Mouse (Mus musculus) mesoderm, embryonic 11.5 days (tissue): ENCODE results near the gene Srd5a3.
"Not testable (repeated sequence)": the region's sequence is repeated elsewhere in the genome, so short reads cannot be mapped to it uniquely, and the experiment has no call there.

Experiments used
- DNase-seq: peaks from one replicate; pipeline ENCODE4 v3.0.0-alpha.2; 2012; ENCODE audit warnings: low read depth, low spot score

Srd5a3 gene

GRCm38 (mm10) chr5:76139808-76140729, at the start of gene Srd5a3:
Gene Srd5a3 (plus strand): TSS chr5:76140271.
- peak; percentile 93 for DNase-seq

- not testable (repeated sequence) for DNase-seq
These were observed 36.3 kb upstream of the Srd5a3 start for GRCm38 (mm10) chr5:76103809-76104208.

- DNase-seq: no peak
These were observed 32.8 kb upstream of the Srd5a3 start for GRCm38 (mm10) chr5:76107306-76107705.

- DNase-seq: no peak
These were observed 31.6 kb upstream of the Srd5a3 start for GRCm38 (mm10) chr5:76108496-76108895.

- DNase-seq: no peak
These were observed 28.9 kb upstream of the Srd5a3 start for GRCm38 (mm10) chr5:76111173-76111572.

GRCm38 (mm10) chr5:76112016-76112415, 28.1 kb upstream of the Srd5a3 start:
- DNase-seq: no peak

- DNase-seq: no peak
These were observed 24.5 kb upstream of the Srd5a3 start for GRCm38 (mm10) chr5:76115436-76116041.

- peak; percentile 62 for DNase-seq
These were observed 21.6 kb upstream of the Srd5a3 start for GRCm38 (mm10) chr5:76118441-76118840.

- DNase-seq: no peak
These were observed 19.4 kb upstream of the Srd5a3 start for GRCm38 (mm10) chr5:76120634-76121033.

- DNase-seq: no peak
These were observed 12.3 kb upstream of the Srd5a3 start for GRCm38 (mm10) chr5:76127584-76128316.

GRCm38 (mm10) chr5:76130292-76130691, 9.8 kb upstream of the Srd5a3 start:
- no peak for DNase-seq

GRCm38 (mm10) chr5:76131990-76132389, 8.1 kb upstream of the Srd5a3 start:
- no peak for DNase-seq

- DNase-seq: no peak
These were observed 4.4 kb upstream of the Srd5a3 start for GRCm38 (mm10) chr5:76135644-76136043.

- no peak for DNase-seq
These were observed 3.8 kb upstream of the Srd5a3 start for GRCm38 (mm10) chr5:76136271-76136670.

GRCm38 (mm10) chr5:76137586-76137985, 2.5 kb upstream of the Srd5a3 start:
- no peak for DNase-seq

- DNase-seq: no peak
These were observed 2.0 kb upstream of the Srd5a3 start for GRCm38 (mm10) chr5:76138071-76138470.

- peak; percentile 29 for DNase-seq
These were observed 1.6 kb upstream of the Srd5a3 start for GRCm38 (mm10) chr5:76138512-76138911.

- DNase-seq: no peak
These were observed 850 bp upstream of the Srd5a3 start for GRCm38 (mm10) chr5:76139171-76139671.

- DNase-seq: no peak
These were observed 627 bp downstream of the Srd5a3 start for GRCm38 (mm10) chr5:76140730-76141066.

GRCm38 (mm10) chr5:76143356-76143755, 3.3 kb downstream of the Srd5a3 start:
- DNase-seq: no peak

- DNase-seq: no peak
These were observed 6.3 kb downstream of the Srd5a3 start for GRCm38 (mm10) chr5:76146401-76146800.

GRCm38 (mm10) chr5:76149436-76149835, 9.4 kb downstream of the Srd5a3 start:
- DNase-seq: no peak
